Mouse (Mus musculus) lung, postnatal 4 days (tissue): ENCODE data around the gene Capza1.
"Not testable (repeated sequence)": the region's sequence is repeated elsewhere in the genome, so short reads cannot be mapped to it uniquely, and the experiment has no call there.

Experiments used
- DNase-seq, 2 experiments: peaks; one replicate each; pipeline ENCODE4 v3.0.0; 2021

Capza1 gene

DNA sequence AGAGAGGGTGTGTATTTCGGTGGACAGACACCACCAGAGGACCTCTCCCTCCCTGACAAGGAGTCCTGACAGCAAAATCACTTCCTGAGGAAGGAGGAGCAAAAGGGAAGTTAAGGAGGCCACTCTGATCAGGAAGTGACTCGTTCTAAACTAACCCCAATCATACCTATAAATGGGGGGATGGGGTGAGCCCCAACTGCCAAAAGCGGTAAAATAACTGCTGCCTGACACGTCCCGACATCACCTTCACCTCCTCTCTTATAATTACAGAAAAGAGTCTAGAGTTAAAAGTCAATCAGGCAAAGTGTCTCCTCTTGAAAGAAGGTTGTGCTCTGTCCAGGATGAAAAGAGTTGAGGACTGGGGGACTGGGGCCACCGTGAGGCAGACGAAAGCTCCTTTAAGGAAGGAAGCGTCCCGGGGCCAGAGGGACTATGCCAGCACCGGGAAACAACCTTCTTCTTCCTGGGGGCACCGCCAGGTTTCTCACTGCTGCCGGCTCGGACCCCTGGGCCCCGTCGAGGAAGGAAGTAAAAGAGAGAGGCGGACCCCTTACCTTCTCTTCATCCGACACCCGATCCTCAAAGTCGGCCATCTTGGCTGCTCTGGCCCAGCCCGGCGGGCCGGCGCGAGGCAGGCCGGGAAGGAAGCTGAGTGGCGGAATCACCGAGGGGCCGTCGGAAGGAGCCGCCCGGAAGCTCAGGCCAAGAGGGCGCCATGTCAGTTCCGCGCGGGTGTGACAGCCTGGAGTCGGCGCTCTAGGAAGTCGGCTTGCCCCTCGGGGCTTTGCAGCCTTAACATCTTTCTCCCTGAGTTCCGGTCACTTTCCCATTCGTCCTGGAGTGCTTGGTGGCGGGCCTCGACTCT lies at the start of gene Capza1, which contains the start of gene St7l:
TSS of gene Capza1 (minus strand) at position 720 of the 865 bp plus-strand sequence.
TSS of gene St7l (plus strand) at position 220 of the 865 bp plus-strand sequence.
- DNase-seq: peak; percentile 93 to 95

DNA sequence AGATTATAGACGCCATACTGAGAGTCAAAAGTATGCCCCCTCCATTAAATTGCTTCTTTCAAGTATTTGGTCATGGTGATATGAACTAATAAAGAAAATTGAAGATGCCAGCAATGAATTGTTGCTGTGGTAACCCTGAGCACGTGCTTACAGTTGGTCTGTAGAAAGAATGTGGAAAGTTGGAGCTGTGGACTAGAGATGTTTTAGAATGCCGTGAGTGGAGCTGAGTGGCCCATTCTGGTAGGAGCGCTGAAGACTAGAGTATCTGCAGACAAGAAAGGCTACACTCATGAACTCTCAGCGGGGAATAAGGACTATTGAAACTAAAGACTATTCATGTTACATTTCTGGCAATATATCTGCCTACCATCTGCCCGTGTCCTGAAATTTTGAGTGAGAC lies 44.9 kb upstream of the Capza1 start:
- no peak for DNase-seq

DNA sequence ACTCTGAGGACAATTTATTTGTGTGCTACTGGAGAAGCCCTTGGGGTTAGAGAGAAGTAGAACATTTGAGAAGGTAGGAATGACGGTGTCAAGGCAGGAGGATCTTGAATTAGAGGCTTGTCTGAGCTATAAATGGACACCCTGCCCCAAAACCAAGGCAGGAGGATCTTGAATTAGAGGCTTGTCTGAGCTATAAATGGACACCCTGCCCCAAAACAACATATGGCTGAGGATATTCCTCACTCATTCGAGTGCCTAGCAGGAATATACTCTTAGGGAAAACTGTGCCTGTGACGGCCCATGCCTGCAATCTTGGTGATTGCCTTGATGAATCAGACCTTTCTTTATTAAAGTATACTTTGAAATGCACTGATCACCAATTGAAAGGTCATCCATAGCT lies 41.7 kb upstream of the Capza1 start:
- DNase-seq: no peak

DNA sequence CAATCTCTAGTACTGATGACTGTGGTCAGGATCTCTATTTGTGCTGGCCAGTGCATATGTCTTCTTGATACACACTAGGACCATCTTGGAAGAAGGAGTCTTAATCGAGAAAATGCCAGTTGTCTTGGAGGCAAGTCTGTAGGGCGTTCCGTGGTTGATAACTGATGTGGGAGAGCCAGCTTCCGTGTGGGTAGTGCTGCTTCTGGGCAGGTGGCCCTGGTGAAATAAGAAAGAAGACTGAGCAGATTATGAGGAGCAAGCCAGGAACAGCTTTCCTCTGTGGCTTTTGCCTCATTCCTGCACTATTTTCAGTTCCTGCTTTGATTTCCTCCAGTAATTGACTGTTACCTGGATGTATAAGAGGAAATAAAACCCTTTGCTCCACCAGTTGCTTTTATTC lies 41.1 kb upstream of the Capza1 start:
- DNase-seq: no peak

- DNase-seq: no peak
Measured at GRCm38 (mm10) chr3:104901154-104901553, 36.8 kb upstream of the Capza1 start.

GRCm38 (mm10) chr3:104896141-104896540 lies 31.8 kb upstream of the Capza1 start:
- no peak for DNase-seq

- DNase-seq: no peak
Measured at GRCm38 (mm10) chr3:104888585-104888984, 24.3 kb upstream of the Capza1 start.

- no peak for DNase-seq
Measured at GRCm38 (mm10) chr3:104869611-104870010, 5.3 kb upstream of the Capza1 start.

DNA sequence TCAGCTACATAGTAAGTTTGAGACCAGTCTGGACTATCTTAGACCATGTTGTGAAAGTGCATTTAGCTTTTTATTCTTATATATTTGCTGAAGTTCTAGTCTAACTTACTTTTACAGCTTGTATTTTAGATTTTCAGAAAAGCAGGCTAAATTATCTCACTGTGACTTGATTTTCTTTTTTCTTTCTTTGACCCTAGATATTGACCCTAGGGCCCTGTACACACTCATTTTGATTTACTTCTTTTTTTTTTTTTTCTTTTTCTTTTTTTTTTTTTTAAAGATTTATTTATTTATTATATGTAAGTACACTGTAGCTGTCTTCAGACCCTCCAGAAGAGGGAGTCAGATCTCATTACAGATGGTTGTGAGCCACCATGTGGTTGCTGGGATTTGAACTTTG lies 2.4 kb upstream of the Capza1 start:
- not testable (repeated sequence) for DNase-seq

DNA sequence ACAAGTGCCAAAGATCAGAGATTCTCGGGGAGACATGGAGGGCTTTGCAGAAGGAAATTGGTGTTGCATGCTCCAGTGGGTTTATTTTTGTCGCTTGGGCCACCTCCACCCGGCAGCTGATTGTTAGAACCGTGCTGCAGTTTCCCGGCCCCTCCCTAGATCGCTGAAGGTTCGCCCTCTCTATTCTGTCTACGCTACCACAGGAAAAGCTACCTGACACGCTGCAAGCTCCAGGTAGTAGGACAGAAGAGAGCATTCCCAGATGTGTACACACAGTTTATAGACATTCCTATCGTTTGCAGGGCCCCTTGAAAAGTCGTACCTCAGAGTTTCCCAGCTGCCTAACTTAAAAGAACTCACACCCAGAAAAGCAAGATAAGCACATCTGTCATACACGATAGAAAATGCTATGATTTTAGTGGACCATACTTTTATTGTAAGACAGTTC lies 1.1 kb upstream of the Capza1 start:
- DNase-seq: no peak

- peak; percentile 91 to 93 for DNase-seq
Measured at GRCm38 (mm10) chr3:104864651-104865340, 491 bp upstream of the Capza1 start.

DNA sequence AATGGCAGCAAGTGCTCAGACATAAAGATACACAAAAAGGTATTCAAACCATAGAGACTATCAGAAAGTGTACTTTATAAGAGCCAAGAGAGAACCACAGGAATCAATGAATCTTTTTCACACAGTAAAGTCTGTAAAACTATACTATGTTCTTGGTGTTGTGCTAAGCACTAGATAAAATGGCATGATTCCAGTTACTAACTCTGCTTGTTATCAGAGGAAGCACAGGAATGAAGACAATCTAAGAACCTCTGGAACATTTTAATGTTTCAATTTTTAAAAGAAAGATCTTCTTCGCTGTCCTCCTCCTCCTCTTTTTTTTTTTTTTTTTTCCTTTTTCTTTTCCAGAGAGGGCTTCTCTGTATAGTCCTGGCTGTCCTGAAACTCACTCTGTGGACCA lies 5.7 kb downstream of the Capza1 start:
- no peak for DNase-seq

- DNase-seq: no peak
Measured at GRCm38 (mm10) chr3:104856106-104856505, 8.2 kb downstream of the Capza1 start.

GRCm38 (mm10) chr3:104854866-104855265 lies 9.4 kb downstream of the Capza1 start:
- DNase-seq: no peak

DNA sequence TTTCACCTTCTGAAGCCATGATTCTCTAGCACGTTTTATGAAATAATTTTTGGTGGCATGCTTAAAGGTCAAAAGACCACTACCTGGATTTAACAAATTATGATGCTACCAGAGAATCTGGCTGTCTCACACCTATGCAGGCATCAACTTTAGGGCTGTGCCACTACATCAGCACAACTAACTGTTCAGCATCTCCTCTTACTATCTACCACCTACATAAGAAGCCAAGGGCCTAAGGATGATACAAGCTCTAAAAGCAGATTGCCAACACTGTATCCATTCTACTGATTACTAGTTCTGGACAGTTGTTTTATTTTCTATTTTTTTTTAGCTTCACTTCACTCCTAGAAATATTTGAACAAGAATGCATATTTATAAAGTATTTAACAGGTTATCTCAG lies 9.8 kb downstream of the Capza1 start:
- no peak for DNase-seq

DNA sequence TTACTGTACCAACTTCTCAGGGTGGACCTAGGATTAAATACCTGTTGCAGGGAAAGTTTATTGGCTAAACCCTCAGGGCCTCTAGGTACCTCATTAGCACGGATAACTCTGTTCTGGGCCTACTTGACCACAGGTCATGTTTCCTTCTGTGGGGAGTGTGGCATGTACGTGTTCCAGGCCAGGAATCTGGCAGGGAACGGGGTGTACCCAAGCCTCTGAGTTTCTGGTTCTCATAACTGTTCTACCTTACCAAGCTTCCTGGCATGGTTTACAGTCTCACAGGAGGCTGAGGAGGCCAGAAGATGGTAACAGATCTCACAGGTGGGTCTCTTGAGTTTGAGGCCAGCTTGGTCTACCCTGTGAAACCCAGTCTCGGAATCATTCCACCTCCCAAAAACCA lies 17.7 kb downstream of the Capza1 start:
- DNase-seq: no peak

- DNase-seq: no peak
Measured at GRCm38 (mm10) chr3:104841049-104841448, 23.3 kb downstream of the Capza1 start.

GRCm38 (mm10) chr3:104835797-104836196 lies 28.5 kb downstream of the Capza1 start:
- DNase-seq: no peak

- DNase-seq: no peak
Measured at GRCm38 (mm10) chr3:104822413-104822812, 41.9 kb downstream of the Capza1 start.

DNA sequence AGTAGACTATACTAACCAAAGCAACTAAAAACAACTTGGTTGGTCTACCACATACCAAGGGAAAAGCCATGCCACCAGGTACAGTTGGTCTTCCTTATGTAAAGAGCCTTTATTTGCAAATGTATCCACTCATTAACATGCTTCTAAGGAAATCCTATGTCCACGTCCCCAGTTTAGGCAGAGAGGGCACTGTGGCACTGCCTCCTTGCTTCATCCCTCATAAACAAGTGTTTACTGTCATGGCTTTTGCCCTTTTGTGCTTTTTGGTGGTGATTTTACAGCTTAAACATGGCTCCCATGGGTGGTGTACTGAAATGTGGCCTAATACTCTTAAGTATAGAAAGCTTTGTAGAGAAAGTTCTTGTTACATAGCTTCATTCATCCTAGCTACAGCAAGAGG lies 43.9 kb downstream of the Capza1 start:
- no peak for DNase-seq

DNA sequence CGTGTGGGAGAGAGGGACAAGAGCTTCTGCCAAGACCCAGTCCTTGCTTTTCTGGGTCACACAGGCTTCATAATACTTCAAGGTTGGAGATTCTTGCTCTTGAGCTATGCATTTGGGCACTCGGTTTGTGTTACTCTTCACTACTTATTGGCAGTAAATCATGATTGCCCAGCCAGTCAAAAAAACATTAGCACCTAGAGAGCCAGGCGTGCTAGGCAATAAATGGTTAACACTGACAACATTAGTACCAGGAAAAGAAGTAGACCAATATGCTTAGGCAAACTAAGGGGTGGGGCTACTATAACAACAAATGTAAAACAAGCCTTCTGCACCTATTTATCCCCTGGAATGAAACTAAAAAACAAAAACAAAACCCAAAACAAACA lies 45.6 kb downstream of the Capza1 start:
- DNase-seq: no peak

DNA sequence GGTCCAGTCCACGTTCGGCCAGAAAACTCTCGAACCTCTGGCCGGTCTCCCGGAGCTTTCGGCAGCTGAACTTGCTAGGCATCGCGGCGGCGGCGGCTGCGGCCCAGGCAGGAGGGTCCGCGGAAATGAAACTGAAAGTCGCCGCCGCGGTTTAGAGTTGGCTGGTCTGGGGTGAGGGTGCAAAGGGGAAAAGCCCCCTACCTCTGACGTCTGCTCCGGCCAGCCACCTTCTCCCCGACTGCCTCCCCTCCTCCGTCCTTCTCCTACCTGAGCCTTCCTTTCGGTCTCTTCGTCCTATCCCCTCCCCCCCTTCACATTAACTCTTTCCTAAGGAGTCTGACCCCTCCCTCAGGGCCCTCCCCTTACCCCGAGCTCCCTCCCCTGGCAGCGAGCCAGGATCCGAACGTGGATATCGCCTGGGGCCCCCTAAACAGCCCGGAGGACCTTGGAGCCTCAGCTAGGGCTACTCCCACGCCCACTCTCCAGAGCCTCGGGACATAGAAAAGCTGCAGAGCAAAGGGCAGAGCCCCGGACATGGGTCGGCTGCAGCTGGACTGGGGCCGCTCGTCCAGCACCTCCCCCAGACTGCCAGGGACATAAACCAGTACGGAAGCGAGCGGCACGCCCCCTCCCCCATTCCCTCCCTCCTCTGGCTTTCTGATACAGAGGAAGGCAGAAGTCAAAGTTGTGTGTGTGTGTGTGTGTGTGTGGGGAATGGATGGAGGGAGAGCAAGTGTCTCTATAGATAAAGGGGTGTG lies 46.1 kb downstream of the Capza1 start, which contains the start of gene Mov10:
TSS of gene Mov10 (minus strand) at position 573 of the 758 bp plus-strand sequence.
- peak; percentile 77 to 88 for DNase-seq

DNA sequence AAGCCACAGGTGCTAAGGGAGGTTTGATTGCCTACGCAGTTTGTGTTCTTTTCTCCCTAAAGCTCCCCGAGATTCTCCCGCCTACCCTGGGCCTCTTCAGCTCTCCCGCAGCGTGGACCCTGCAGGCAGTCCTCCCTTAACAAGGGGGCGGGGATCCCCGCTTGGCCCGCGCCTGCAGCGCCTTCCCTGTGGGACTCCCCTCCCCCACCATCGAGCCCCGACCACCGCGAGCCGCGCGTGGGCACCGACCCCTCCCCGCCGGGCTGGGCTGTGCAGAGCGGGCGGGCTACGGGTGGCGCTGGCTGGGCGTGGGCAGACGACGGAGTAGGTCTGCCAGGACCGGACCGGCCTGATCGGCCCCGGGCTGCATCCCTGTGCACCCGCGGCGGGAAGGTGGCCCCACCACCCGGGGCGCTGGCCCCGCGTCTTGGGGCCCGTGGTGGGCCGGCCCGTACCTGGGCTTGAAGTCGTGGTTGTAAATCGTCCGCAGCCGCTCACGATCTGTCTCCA lies 46.8 kb downstream of the Capza1 start:
- DNase-seq: peak; percentile 73 to 77
